Mouse (Mus musculus) embryonic facial prominence, embryonic 13.5 days (tissue): ENCODE data around the gene Phf10. TPM values are rescaled to one million over a fixed set of nuclear protein-coding genes. Genes with fewer than 3 reads are reported as not detected.
"Not testable (repeated sequence)": the region's sequence is repeated elsewhere in the genome, so short reads cannot be mapped to it uniquely, and the experiment has no call there.

Source experiments
- ATAC-seq: fragments of 200-750 bp; cut with Nextera tagmentation; 2 replicates; pipeline ENCODE4 v1.8.0; 2017; ENCODE audit warnings: low read depth; ENCODE audit not compliant: insufficient number of reproducible peaks, insufficient read depth, low FRiP score, low TSS enrichment
- H3K27ac ChIP-seq: fragments of 300-500 bp; sonication (generic); 2 replicates; pipeline ENCODE4 v1.5.1; 2015; ENCODE audit warnings: moderate library complexity, mild to moderate bottlenecking, inconsistent platforms
- H3K27me3 ChIP-seq: fragments of 300-500 bp; sonication (generic); 2 replicates; pipeline ENCODE4 v1.6.1; 2015; ENCODE audit warnings: mild to moderate bottlenecking, inconsistent platforms
- H3K36me3 ChIP-seq: fragments of 300-500 bp; sonication (generic); 2 replicates; pipeline ENCODE4 v1.6.1; 2015; ENCODE audit warnings: mild to moderate bottlenecking, inconsistent platforms
- H3K4me1 ChIP-seq: fragments of 300-500 bp; sonication (generic); 2 replicates; pipeline ENCODE4 v1.6.1; 2015; ENCODE audit warnings: inconsistent platforms
- H3K4me2 ChIP-seq: fragments of 300-500 bp; sonication (generic); 2 replicates; pipeline ENCODE4 v1.6.1; 2015; ENCODE audit warnings: moderate library complexity, mild to moderate bottlenecking, inconsistent platforms
- H3K4me3 ChIP-seq: fragments of 300-500 bp; sonication (generic); 2 replicates; pipeline ENCODE4 v1.5.1; 2015; ENCODE audit warnings: mild to moderate bottlenecking, inconsistent platforms
- H3K9ac ChIP-seq: fragments of 300-500 bp; sonication (generic); 2 replicates; pipeline ENCODE4 v1.6.1; 2015; ENCODE audit warnings: mild to moderate bottlenecking, inconsistent platforms
- H3K9me3 ChIP-seq: fragments of 300-500 bp; sonication (generic); 2 replicates; pipeline ENCODE4 v1.6.1; 2016; ENCODE audit warnings: inconsistent platforms
- WGBS: fragments of 180-500 bp; shearing (Covaris S2); methylation state at CpG from one replicate; pipeline ENCODE4 v1.1.7; 2015; ENCODE audit warnings: mixed read lengths; 5-methylcytosine and 5-hydroxymethylcytosine counted together
- polyA plus RNA-seq: library from polyadenylated mRNA; unstranded; fragments of >200 nt; fragmentation: Nextera tagmentation; extraction: Ambion mirVana; gene quantifications from 2 replicates; pipeline ENCODE4 v1.2.1, GENCODE M21; 2015

Phf10 gene
- polyA plus RNA-seq, 1 experiment from 2014 or later = 36.0 TPM

- no peak overlapping the region for H3K27ac ChIP-seq
- no peaks in the 10 kb centered on the region for H3K9me3 ChIP-seq
- no peak overlapping the region for H3K9ac ChIP-seq
- H3K4me2 ChIP-seq = no peak overlapping the region
- H3K36me3 ChIP-seq = no peaks in the 10 kb centered on the region
- no peak overlapping the region for H3K4me3 ChIP-seq
- no peak for ATAC-seq
- no peaks in the 10 kb centered on the region for H3K4me1 ChIP-seq
- WGBS = 74% methylated on average over 5 of the region's 5 CpGs
- no peaks in the 10 kb centered on the region for H3K27me3 ChIP-seq
These were observed 25.1 kb downstream of the Phf10 start for GRCm38 (mm10) chr17:14935841-14936605.

GRCm38 (mm10) chr17:14935280-14935679, 25.8 kb downstream of the Phf10 start:
- not testable (repeated sequence) for H3K36me3 ChIP-seq, ATAC-seq, H3K9me3 ChIP-seq, H3K27me3 ChIP-seq, H3K4me3 ChIP-seq, H3K27ac ChIP-seq, H3K4me2 ChIP-seq, H3K9ac ChIP-seq, H3K4me1 ChIP-seq
- 75% methylated on average over 14 of the region's 14 CpGs for WGBS

DNA sequence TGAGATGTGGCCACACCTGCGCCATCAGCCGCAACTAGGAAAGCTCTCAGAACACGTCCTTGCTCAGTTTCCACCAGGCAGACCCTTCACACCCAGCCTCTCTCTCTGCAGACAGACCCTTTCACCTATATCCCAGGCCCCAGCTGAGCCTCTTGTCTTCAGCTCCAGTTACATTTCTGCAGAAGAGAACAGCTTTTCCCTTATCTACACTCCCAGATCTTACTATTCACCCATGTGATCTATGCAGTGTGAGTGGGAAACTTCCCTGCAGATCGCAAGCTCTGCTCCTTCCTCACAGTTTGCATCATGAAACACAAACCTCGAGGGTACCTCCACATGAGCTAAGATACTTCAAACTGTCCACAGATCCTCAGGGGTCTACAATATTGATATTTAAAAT, 29.6 kb downstream of the Phf10 start:
- H3K27me3 ChIP-seq = no peaks in the 10 kb centered on the region
- H3K4me2 ChIP-seq = no peak overlapping the region
- H3K4me1 ChIP-seq = 0 out of 2 replicates have a peak, but pooled peaks cover 4% of the 10 kb centered on the region
- H3K36me3 ChIP-seq = no peaks in the 10 kb centered on the region
- WGBS = 89% methylated on average over 5 of the region's 5 CpGs
- H3K9me3 ChIP-seq = 0 out of 2 replicates have a peak, but pooled peaks cover 4% of the 10 kb centered on the region
- no peak overlapping the region for H3K4me3 ChIP-seq
- H3K9ac ChIP-seq = no peak overlapping the region
- ATAC-seq = no peak
- no peak overlapping the region for H3K27ac ChIP-seq

DNA sequence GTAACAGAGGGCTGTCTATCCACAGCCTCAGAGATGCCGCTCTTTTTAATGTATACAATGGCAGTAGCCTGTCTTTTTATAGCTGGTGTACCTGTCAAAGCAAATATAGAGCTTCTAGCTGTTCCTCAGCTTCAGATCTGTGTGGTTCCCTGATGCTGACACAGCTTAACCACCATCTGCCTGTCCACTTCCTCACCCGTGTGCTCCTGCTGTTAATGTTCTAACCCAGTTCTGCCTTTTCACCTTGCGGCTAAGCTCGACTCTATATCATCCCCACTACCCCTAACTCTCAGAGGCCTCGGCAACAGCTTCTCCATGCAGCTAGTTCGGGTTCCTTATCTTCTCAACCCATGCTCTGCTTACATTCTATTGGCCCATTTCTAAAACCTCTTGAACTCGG, 30.4 kb downstream of the Phf10 start:
- WGBS = 82% methylated on average over 7 of the region's 7 CpGs
- H3K27ac ChIP-seq = no peak overlapping the region
- ATAC-seq = no peak
- H3K9me3 ChIP-seq = 0 out of 2 replicates have a peak, but pooled peaks cover 4% of the 10 kb centered on the region
- H3K9ac ChIP-seq = no peak overlapping the region
- H3K36me3 ChIP-seq = no peaks in the 10 kb centered on the region
- no peaks in the 10 kb centered on the region for H3K27me3 ChIP-seq
- H3K4me2 ChIP-seq = no peak overlapping the region
- H3K4me3 ChIP-seq = no peak overlapping the region
- H3K4me1 ChIP-seq = 0 out of 2 replicates have a peak, but pooled peaks cover 4% of the 10 kb centered on the region

- H3K27ac ChIP-seq = no peak overlapping the region
- 0 out of 2 replicates have a peak, but pooled peaks cover 4% of the 10 kb centered on the region for H3K4me1 ChIP-seq
- 59% methylated on average over 5 of the region's 5 CpGs for WGBS
- no peak for ATAC-seq
- no peak overlapping the region for H3K9ac ChIP-seq
- H3K4me3 ChIP-seq = no peak overlapping the region
- no peaks in the 10 kb centered on the region for H3K36me3 ChIP-seq
- H3K4me2 ChIP-seq = no peak overlapping the region
- H3K9me3 ChIP-seq = 0 out of 2 replicates have a peak, but pooled peaks cover 4% of the 10 kb centered on the region
- no peaks in the 10 kb centered on the region for H3K27me3 ChIP-seq
These were observed 32.4 kb downstream of the Phf10 start for GRCm38 (mm10) chr17:14928631-14929030.

GRCm38 (mm10) chr17:14927644-14928218, 33.3 kb downstream of the Phf10 start:
- no peak for ATAC-seq
- Histone ChIP-seq H3K4me2 (no peak overlapping the region), H3K27me3 (no peaks in the 10 kb centered on the region), H3K9ac (no peak overlapping the region), H3K27ac (no peak overlapping the region), H3K4me3 (no peak overlapping the region), H3K9me3 (0 out of 2 replicates have a peak, but pooled peaks cover 4% of the 10 kb centered on the region), H3K36me3 (no peaks in the 10 kb centered on the region), H3K4me1 (0 out of 2 replicates have a peak, but pooled peaks cover 4% of the 10 kb centered on the region)
- 77% methylated on average over 8 of the region's 8 CpGs for WGBS

GRCm38 (mm10) chr17:14921582-14921981, 39.5 kb downstream of the Phf10 start:
- H3K9ac ChIP-seq = no peak overlapping the region
- WGBS = 48% methylated on average over 6 of the region's 6 CpGs
- H3K27me3 ChIP-seq = no peaks in the 10 kb centered on the region; the same call in 1 of the 2 replicates
- H3K36me3 ChIP-seq = no peaks in the 10 kb centered on the region
- H3K9me3 ChIP-seq = no peaks in the 10 kb centered on the region
- no peak overlapping the region for H3K4me2 ChIP-seq
- no peak for ATAC-seq
- no peak overlapping the region for H3K4me3 ChIP-seq
- no peak overlapping the region for H3K27ac ChIP-seq
- H3K4me1 ChIP-seq = no peaks in the 10 kb centered on the region

- no peaks in the 10 kb centered on the region; the same call in 1 of the 2 replicates for H3K27me3 ChIP-seq
- H3K4me2 ChIP-seq = no peak overlapping the region
- no peaks in the 10 kb centered on the region for H3K9me3 ChIP-seq
- H3K9ac ChIP-seq = no peak overlapping the region
- 82% methylated on average over 8 of the region's 8 CpGs for WGBS
- ATAC-seq = no peak
- no peaks in the 10 kb centered on the region for H3K4me1 ChIP-seq
- no peaks in the 10 kb centered on the region for H3K36me3 ChIP-seq
- H3K27ac ChIP-seq = no peak overlapping the region
- no peak overlapping the region for H3K4me3 ChIP-seq
These were observed 43.2 kb downstream of the Phf10 start for GRCm38 (mm10) chr17:14917866-14918265.

DNA sequence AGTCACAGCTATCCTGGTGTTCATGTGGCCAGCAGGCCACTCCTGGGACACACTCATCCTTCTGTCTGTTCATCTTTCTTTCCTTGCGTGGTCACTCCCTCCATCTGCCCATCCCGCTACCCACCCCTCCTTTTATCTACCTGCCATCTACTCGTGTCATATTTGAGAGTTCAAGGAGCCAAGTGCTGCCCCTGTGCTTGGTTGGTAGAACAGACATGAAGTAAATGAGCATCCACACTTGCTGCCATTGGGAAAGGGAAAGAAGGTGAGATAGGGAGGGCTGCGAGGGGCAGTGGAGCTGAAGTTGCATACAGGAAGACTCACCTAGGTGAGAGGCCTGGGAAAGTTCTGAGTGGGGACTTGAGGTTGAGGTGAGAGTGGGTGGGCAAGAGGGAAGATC, 46.7 kb downstream of the Phf10 start:
- 91% methylated on average over 4 of the region's 4 CpGs for WGBS
- H3K4me1 ChIP-seq = no peaks in the 10 kb centered on the region

GRCm38 (mm10) chr17:14912981-14913380, 48.1 kb downstream of the Phf10 start:
- no peaks in the 10 kb centered on the region for H3K36me3 ChIP-seq
- H3K27me3 ChIP-seq = no peaks in the 10 kb centered on the region
- 85% methylated on average over 8 of the region's 8 CpGs for WGBS
- ATAC-seq = no peak
- H3K9ac ChIP-seq = no peak overlapping the region
- H3K4me3 ChIP-seq = no peak overlapping the region
- H3K27ac ChIP-seq = no peak overlapping the region
- no peaks in the 10 kb centered on the region for H3K4me1 ChIP-seq
- no peak overlapping the region for H3K4me2 ChIP-seq
- no peaks in the 10 kb centered on the region for H3K9me3 ChIP-seq

More for the DNA sequence above, 46.7 kb downstream of the Phf10 start:
- Histone ChIP-seq H3K4me3 (no peak overlapping the region), H3K27ac (no peak overlapping the region), H3K9ac (no peak overlapping the region), H3K36me3 (no peaks in the 10 kb centered on the region), H3K4me2 (no peak overlapping the region), H3K9me3 (no peaks in the 10 kb centered on the region), H3K27me3 (no peaks in the 10 kb centered on the region; the same call in 1 of the 2 replicates)
- no peak for ATAC-seq

DNA sequence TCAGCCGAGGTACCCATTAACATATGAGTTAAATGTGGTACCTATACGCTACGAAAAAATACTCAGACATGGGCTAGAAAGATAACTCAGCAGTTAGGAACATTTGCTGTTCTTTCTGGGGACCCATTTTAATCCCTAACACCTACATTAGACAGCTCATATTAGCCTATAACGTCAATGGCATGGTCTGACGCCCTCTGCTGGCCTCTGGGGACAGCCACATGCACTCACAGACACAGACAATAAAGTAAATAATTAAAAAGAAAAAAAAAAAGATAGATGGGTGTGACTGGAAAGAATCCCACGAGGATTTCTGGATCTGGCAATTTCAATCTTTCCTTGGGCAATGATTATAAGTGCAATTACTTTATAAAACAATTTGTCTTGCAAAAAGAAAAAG, 48.7 kb downstream of the Phf10 start:
- Histone ChIP-seq H3K27me3 (peaks cover 3% of the 10 kb centered on the region; the same call in 1 of the 2 replicates), H3K4me3 (no peak overlapping the region), H3K36me3 (no peaks in the 10 kb centered on the region), H3K4me2 (no peak overlapping the region), H3K9me3 (no peaks in the 10 kb centered on the region), H3K9ac (no peak overlapping the region), H3K27ac (no peak overlapping the region), H3K4me1 (no peaks in the 10 kb centered on the region)
- no peak for ATAC-seq
- WGBS = 51% methylated on average over 6 of the region's 6 CpGs

- no peak overlapping the region for H3K9ac ChIP-seq
- H3K36me3 ChIP-seq = no peaks in the 10 kb centered on the region
- no peak overlapping the region for H3K4me3 ChIP-seq
- H3K9me3 ChIP-seq = no peaks in the 10 kb centered on the region
- ATAC-seq = no peak
- no peaks in the 10 kb centered on the region for H3K4me1 ChIP-seq
- no peak overlapping the region for H3K4me2 ChIP-seq
- H3K27me3 ChIP-seq = peaks cover 4% of the 10 kb centered on the region; the same call in 1 of the 2 replicates
- no peak overlapping the region for H3K27ac ChIP-seq
- WGBS = 90% methylated on average over 5 of the region's 5 CpGs
These were observed 50.3 kb downstream of the Phf10 start for GRCm38 (mm10) chr17:14910771-14911170.
